In the genomic region with DNA sequence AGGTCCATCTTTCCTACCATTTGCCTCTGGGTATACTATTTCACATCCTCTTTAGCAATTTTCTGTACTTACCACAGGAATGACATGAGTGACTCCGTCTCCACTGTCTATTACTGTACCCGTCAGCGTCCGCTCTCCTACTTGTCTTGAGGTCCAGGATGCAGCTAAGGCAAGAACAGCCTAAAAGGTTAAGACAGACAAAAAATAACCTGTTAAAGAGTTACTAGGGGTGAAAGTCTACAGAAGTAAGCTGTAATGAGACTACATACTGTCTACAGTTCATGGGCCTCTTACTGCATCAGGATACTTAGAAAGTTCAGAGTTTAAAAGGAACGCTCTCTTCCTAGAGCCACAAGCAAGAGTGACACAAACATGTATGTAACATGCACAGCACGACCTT, we compare ENCODE assay signal across 16 mouse cellular contexts.
"Had no signal": no experiment of that assay in that cellular context is flagged by ENCODE, and none has a peak within 500 bp of the region (broad histone marks: within the 10 kb centered on the region; RNA-seq: fewer than 3 reads in every experiment).

No protein-coding gene starts in this region.

- H3K4me2 ChIP-seq: limb, embryonic 12.5 days; limb, embryonic 15.5 days; liver, embryonic 11.5 days; lung, embryonic 14.5 days; midbrain, embryonic 13.5 days had no signal

- H3K27ac ChIP-seq: hindbrain, postnatal 0 days; left cerebral cortex, adult 2 months; limb, embryonic 12.5 days; limb, embryonic 15.5 days; liver, embryonic 14.5 days; macrophage; midbrain, embryonic 13.5 days; stomach, postnatal 0 days had no signal

- ATAC-seq: hindbrain, postnatal 0 days; inflammation-experienced regulatory T-cells, adult 6 months; intestine, embryonic 16.5 days; liver, postnatal 0 days; lung, postnatal 0 days; midbrain, embryonic 13.5 days had no signal

- H3K9me3 ChIP-seq: limb, embryonic 12.5 days; limb, embryonic 15.5 days; midbrain, embryonic 13.5 days had no signal

- H3K27me3 ChIP-seq: limb, embryonic 12.5 days; limb, embryonic 15.5 days; midbrain, embryonic 13.5 days had no signal

- H3K4me1 ChIP-seq: limb, embryonic 12.5 days; limb, embryonic 15.5 days; midbrain, embryonic 13.5 days had no signal

- H3K4me3 ChIP-seq: left cerebral cortex, adult 2 months; limb, embryonic 12.5 days; limb, embryonic 15.5 days; midbrain, embryonic 13.5 days had no signal

- H3K9ac ChIP-seq: limb, embryonic 12.5 days; limb, embryonic 15.5 days; liver, embryonic 14.5 days; liver, postnatal 0 days; lung, embryonic 14.5 days; midbrain, embryonic 13.5 days had no signal

- DNase-seq: layer of hippocampus, postnatal 36 days; liver, postnatal 0 days; lung, embryonic 14.5 days; thymus, postnatal 25 days had no signal
